22 mouse cellular contexts compared by ENCODE assay signal in the genomic region with DNA sequence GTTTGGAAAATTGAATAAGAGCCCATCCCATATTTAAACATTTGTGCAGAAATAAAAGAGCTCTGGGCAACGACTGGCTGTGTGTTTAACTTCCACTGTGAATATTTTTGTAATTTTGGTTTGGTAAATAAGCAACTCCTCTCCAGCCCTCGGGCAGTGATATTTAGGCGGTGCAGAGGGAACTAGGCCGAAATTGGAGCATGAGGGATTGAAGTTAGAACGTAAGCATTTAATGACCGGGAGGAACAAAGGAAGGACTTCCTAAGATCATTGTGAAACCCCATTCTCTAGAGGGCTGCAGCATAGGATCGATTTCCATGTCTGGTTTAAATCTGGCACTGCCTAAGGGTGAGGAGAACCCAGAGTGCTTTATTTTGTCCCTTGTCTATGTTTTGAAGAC. TPM values are rescaled to one million over a fixed set of nuclear protein-coding genes. Genes with fewer than 3 reads are reported as not detected.
DNase-seq lines count a peak whose midpoint lies in the region; ATAC-seq lines count a peak whose summit lies in the region.
"Had no signal": no experiment of that assay in that cellular context is flagged by ENCODE, and none has a peak within 500 bp of the region (broad histone marks: within the 10 kb centered on the region; RNA-seq: fewer than 3 reads in every experiment).

No protein-coding gene starts in this region.

- H3K27me3 ChIP-seq in limb, embryonic 13.5 days: no peaks in the 10 kb centered on the region
- no peaks in the 10 kb centered on the region for H3K27me3 ChIP-seq in limb, embryonic 10.5 days (ENCODE audit: low read depth, poor library complexity, severe bottlenecking)
- H3K27me3 ChIP-seq in embryonic facial prominence, embryonic 11.5 days (ENCODE audit: control insufficient read depth, insufficient read depth, low read length): no peaks in the 10 kb centered on the region
- no peaks in the 10 kb centered on the region for H3K27me3 ChIP-seq in limb, embryonic 15.5 days
- H3K27me3 ChIP-seq: CH12.LX; liver, embryonic 15.5 days; Patski had no signal

- peak overlapping the region; percentile 22; the same call in 1 of the 2 replicates for H3K27ac ChIP-seq in limb, embryonic 13.5 days
- no peak overlapping the region for H3K27ac ChIP-seq in limb, embryonic 10.5 days
- H3K27ac ChIP-seq in embryonic facial prominence, embryonic 11.5 days (replicated peaks; ENCODE audit: low read depth, low read length): no peak overlapping the region
- peak overlapping the region; percentile 67 for H3K27ac ChIP-seq in limb, embryonic 15.5 days
- H3K27ac ChIP-seq: heart, embryonic 10.5 days; hindbrain, embryonic 14.5 days; layer of hippocampus, adult 2 months; liver, embryonic 15.5 days; midbrain, embryonic 10.5 days had no signal

- no peak overlapping the region for H3K4me2 ChIP-seq in limb, embryonic 13.5 days (replicated peaks)
- H3K4me2 ChIP-seq in embryonic facial prominence, embryonic 11.5 days (ENCODE audit: low read depth, low read length): no peak overlapping the region
- H3K4me2 ChIP-seq in limb, embryonic 15.5 days: no peak overlapping the region
- H3K4me2 ChIP-seq: hindbrain, embryonic 14.5 days; liver, embryonic 15.5 days had no signal

- no peak for ATAC-seq in limb, embryonic 13.5 days (ENCODE audit: low FRiP score, low read depth)
- no peak for ATAC-seq in embryonic facial prominence, embryonic 11.5 days (replicated peaks; ENCODE audit: insufficient number of reproducible peaks, low FRiP score, low TSS enrichment, low read depth)
- ATAC-seq in limb, embryonic 15.5 days (ENCODE audit: insufficient number of reproducible peaks, low FRiP score, low TSS enrichment, low read depth): no peak
- ATAC-seq in inflammation-experienced regulatory T-cells, adult 6 months: no peak
- ATAC-seq: forebrain, postnatal 0 days; midbrain, embryonic 16.5 days; Patski had no signal

- peaks cover 12% of the 10 kb centered on the region; the same call in 1 of the 2 replicates for H3K4me1 ChIP-seq in limb, embryonic 13.5 days
- H3K4me1 ChIP-seq in limb, embryonic 10.5 days: peaks cover 6% of the 10 kb centered on the region; the same call in 1 of the 2 replicates
- no peaks in the 10 kb centered on the region for H3K4me1 ChIP-seq in embryonic facial prominence, embryonic 11.5 days (ENCODE audit: control insufficient read depth, insufficient read depth, low read length)
- H3K4me1 ChIP-seq in limb, embryonic 15.5 days: peaks cover 10% of the 10 kb centered on the region; the same call in 1 of the 2 replicates
- H3K4me1 ChIP-seq: heart, embryonic 10.5 days; liver, embryonic 15.5 days; midbrain, embryonic 10.5 days had no signal

- H3K4me3 ChIP-seq in limb, embryonic 13.5 days: no peak overlapping the region
- no peak overlapping the region for H3K4me3 ChIP-seq in limb, embryonic 10.5 days
- no peak overlapping the region for H3K4me3 ChIP-seq in embryonic facial prominence, embryonic 11.5 days (ENCODE audit: low read depth, low read length)
- H3K4me3 ChIP-seq in limb, embryonic 15.5 days: no peak overlapping the region
- H3K4me3 ChIP-seq: heart, embryonic 10.5 days; layer of hippocampus, adult 2 months; liver, embryonic 15.5 days; midbrain, embryonic 10.5 days had no signal

- H3K9me3 ChIP-seq in limb, embryonic 13.5 days: no peaks in the 10 kb centered on the region
- no peaks in the 10 kb centered on the region for H3K9me3 ChIP-seq in limb, embryonic 10.5 days (replicated peaks)
- H3K9me3 ChIP-seq in embryonic facial prominence, embryonic 11.5 days (replicated peaks; ENCODE audit: control insufficient read depth, low read length): no peaks in the 10 kb centered on the region
- no peaks in the 10 kb centered on the region for H3K9me3 ChIP-seq in limb, embryonic 15.5 days
- H3K9me3 ChIP-seq: heart, embryonic 10.5 days; liver, embryonic 15.5 days; midbrain, embryonic 10.5 days had no signal

- no peaks in the 10 kb centered on the region for H3K36me3 ChIP-seq in limb, embryonic 13.5 days
- H3K36me3 ChIP-seq in limb, embryonic 10.5 days: no peaks in the 10 kb centered on the region
- no peaks in the 10 kb centered on the region for H3K36me3 ChIP-seq in embryonic facial prominence, embryonic 11.5 days (replicated peaks; ENCODE audit: control insufficient read depth, insufficient read depth, low read depth, low read length)
- H3K36me3 ChIP-seq in limb, embryonic 15.5 days: no peaks in the 10 kb centered on the region
- H3K36me3 ChIP-seq: G1E; heart, embryonic 10.5 days; liver, embryonic 15.5 days; midbrain, embryonic 10.5 days had no signal

- 46% methylated on average over 7 of the region's 7 CpGs for WGBS in limb, embryonic 13.5 days
- 76% methylated on average over 7 of the region's 7 CpGs for WGBS in limb, embryonic 10.5 days
- 33% methylated on average over 7 of the region's 7 CpGs for WGBS in embryonic facial prominence, embryonic 11.5 days
- WGBS in limb, embryonic 15.5 days: 36% methylated on average over 7 of the region's 7 CpGs

- DNase-seq in limb, embryonic 10.5 days (ENCODE audit: low spot score): no peak
- peak; percentile 36 for DNase-seq in 3T3-L1 (ENCODE audit: low read depth, low spot score)
- DNase-seq in embryonic facial prominence, embryonic 11.5 days (ENCODE audit: low spot score): peak; percentile 45
- DNase-seq in left cerebral cortex, adult 11 months (ENCODE audit: low spot score): no peak
- DNase-seq: B cell, adult 2 months; cerebellum, adult 11 months; cerebellum, adult 9-11 months; forebrain, postnatal 0 days; heart, postnatal 4 days; thymus, postnatal 14 days had no signal

- no peak overlapping the region for H3K9ac ChIP-seq in limb, embryonic 13.5 days
- H3K9ac ChIP-seq in embryonic facial prominence, embryonic 11.5 days (replicated peaks; ENCODE audit: low read length): no peak overlapping the region
- H3K9ac ChIP-seq in limb, embryonic 15.5 days: no peak overlapping the region
- H3K9ac ChIP-seq: forebrain, postnatal 0 days; hindbrain, embryonic 14.5 days; liver, embryonic 15.5 days had no signal

RNA-seq across cellular contexts. Expression of gene Ccn1, which starts 41.6 kb away (rescaled TPM):
- polyA plus RNA-seq in limb, embryonic 13.5 days (2015; fragmentation: Nextera tagmentation; extraction: Ambion mirVana): 102 and 104 TPM in 2 replicates
- polyA plus RNA-seq in limb, embryonic 10.5 days (2016; fragmentation: Nextera tagmentation; extraction: Ambion mirVana): 27.0 and 33.3 TPM in 2 replicates
- polyA plus RNA-seq in embryonic facial prominence, embryonic 11.5 days (2014; fragmentation: Nextera tagmentation; extraction: Ambion mirVana): 28.9 and 29.6 TPM in 2 replicates
- polyA plus RNA-seq in limb, embryonic 15.5 days (2015; fragmentation: Nextera tagmentation; extraction: Ambion mirVana): 92.0 and 104 TPM in 2 replicates
- polyA plus RNA-seq in inflammation-experienced regulatory T-cells, adult 6 months (2017; shearing (Covaris generic)): not detected
- polyA plus RNA-seq: G1E had no signal

Comparison
In these comparisons a context has a peak if more than half of its experiments do, and no peak if none do; other contexts are left out.
1. H3K27ac ChIP-seq: peak in limb, embryonic 13.5 days (single experiment) and limb, embryonic 15.5 days (single experiment); none in limb, embryonic 10.5 days (single experiment) and embryonic facial prominence, embryonic 11.5 days (single experiment).
2. DNase-seq: peak in 3T3-L1 (single experiment) and embryonic facial prominence, embryonic 11.5 days (single experiment); none in limb, embryonic 10.5 days (single experiment) and left cerebral cortex, adult 11 months (single experiment).
3. RNA of gene Ccn1, which starts 41.6 kb away (polyA plus RNA-seq): 102 to 104 TPM in limb, embryonic 13.5 days, 92.0 to 104 TPM in limb, embryonic 15.5 days, 27.0 to 33.3 TPM in limb, embryonic 10.5 days and 28.9 to 29.6 TPM in embryonic facial prominence, embryonic 11.5 days; not detected in inflammation-experienced regulatory T-cells, adult 6 months; every median in the first group is over 10 times any median in the second.